Mouse (Mus musculus): ENCODE measurements around the gene Syvn1.

GRCm38 (mm10) chr19:6082156-6082555 is 35.8 kb downstream of the Syvn1 start, which contains the start of gene Gm28374:
- no peak for TF ChIP-seq POLR2A (IDR thresholded peaks at IDR 0.05; ENCODE audit: low read depth, low read length)
- no peak for TF ChIP-seq CTCF (conservative IDR thresholded peaks at IDR 0.05; ENCODE audit: insufficient read depth, insufficient read length, low read depth, low read length)

All from kidney, adult 2 months (tissue).